Mouse (Mus musculus) testis, adult 2 months (tissue): ENCODE results near the gene Sox5.

Source experiments
- CTCF ChIP-seq: fragments of 200-500 bp; IDR thresholded peaks from 2 replicates; pipeline ENCODE4 v1.5.1; 2012; ENCODE audit warnings: low read depth, mild to moderate bottlenecking, inconsistent platforms, low read length, moderate library complexity; ENCODE audit not compliant: control insufficient read depth, insufficient read depth, insufficient replicate concordance
- POLR2A ChIP-seq: fragments of 200-500 bp; IDR thresholded peaks from 2 replicates; pipeline ENCODE4 v1.6.1; 2012; ENCODE audit warnings: low read depth, mild to moderate bottlenecking, inconsistent platforms, low read length, moderate library complexity; ENCODE audit not compliant: control insufficient read depth

DNA sequence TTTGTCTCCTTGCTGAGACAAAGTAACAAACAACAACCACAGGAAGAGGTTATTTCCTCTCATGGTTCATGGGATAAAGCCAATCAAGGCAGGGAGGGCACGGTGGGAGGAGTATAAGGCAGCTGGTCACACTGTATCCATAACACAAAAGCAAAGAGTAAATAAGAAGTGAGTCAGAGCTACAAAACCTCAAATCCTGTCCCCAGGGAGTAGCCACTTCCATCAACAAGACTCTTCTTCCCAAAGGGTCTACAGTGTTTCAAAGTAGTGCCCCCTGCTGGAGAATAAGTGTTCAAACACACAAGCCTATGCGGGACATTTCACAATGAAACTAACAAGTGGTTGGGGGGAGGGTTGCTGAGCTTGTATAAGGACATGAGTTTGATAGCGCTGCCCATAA is 500.1 kb downstream of the Sox5 start:
- no peak for TF ChIP-seq CTCF
- TF ChIP-seq POLR2A = no peak
